Mouse (Mus musculus) heart, postnatal 25 days (tissue): ENCODE measurements around the gene Ablim2. TPM values are rescaled to one million over a fixed set of nuclear protein-coding genes. Genes with fewer than 3 reads are reported as not detected.

ENCODE experiments used
- DNase-seq: peaks from one replicate; pipeline ENCODE4 v3.0.0; 2022; ENCODE audit warnings: low spot score
- intact Hi-C: fragments of 180-260 bp; cut with DNase I; formaldehyde crosslinking; loops from one replicate; pipeline ENCODE4 v1.15.1; 2025
- total RNA-seq, 2 experiments: library from RNA; stranded (reverse); gene quantifications; 2 replicates each; pipeline ENCODE4 v1.2.3; 2021

Ablim2 gene
- total RNA-seq, 2 experiments from 2014 or later = 14.9 to 16.0 TPM

DNA sequence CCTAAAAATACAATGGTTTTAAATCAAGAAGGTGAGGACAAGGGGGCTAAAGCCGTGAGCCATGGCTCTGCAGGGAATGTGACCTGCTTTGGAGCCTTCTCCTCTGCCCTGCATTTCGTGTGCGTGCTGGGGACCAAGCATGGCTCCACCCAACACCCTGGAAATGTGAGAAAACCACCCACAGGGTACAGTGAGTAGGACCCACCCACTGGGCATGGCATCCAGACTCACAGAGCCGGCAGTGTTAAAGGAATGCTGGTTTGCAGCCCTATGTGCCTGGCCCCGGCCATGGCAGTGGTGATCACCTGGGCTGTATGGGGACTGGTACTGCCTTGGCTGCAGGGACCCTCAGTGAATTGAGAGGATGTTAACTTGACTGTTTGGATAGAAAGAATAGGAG, 41.4 kb downstream of the Ablim2 start:
- intact Hi-C loops = loop anchor here (5.0 kb wide), 1 partner anchor 58 kb away; no protein-coding TSS in a partner anchor
- no peak for DNase-seq

DNA sequence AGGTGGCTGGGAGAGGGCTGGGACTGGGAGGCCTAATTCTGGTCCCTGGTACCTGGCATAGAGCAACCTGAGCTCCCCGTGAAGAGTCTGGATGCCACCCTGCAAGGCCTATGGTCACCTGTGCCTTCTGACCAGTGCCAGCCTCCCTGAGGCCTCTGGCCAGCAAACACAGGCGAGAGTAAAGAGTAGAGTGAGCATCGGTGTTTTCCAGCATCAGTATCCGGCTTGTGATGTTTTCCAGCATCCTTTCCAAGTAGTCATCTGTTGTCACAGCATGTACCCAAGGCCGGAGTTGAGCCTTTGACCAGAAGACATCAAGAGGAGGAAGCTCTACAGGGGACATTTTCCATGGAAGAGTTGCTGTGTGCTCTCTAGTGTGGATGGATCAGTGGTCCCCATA, 45.7 kb downstream of the Ablim2 start:
- DNase-seq = no peak
- intact Hi-C loops = no loop called here

DNA sequence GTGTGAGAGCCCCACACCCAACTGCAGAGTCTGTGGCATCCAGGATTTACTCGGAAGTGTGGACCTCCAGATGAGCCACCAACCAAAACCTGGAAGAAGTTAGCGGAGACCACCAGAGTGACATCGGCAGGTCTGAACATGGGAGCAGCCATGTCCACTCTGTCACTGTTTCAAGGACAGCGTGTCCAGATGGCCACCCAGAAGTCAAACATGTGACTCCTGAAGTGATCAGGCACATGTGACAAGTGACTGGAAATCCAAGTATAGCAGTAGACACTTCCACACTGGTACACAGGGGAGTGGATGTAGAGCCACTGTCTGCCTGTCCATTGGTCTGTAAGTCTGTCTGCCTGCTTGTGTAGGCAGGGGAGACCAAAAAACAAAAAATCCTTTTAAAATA, 47.0 kb downstream of the Ablim2 start:
- intact Hi-C loops = no loop called here

DNA sequence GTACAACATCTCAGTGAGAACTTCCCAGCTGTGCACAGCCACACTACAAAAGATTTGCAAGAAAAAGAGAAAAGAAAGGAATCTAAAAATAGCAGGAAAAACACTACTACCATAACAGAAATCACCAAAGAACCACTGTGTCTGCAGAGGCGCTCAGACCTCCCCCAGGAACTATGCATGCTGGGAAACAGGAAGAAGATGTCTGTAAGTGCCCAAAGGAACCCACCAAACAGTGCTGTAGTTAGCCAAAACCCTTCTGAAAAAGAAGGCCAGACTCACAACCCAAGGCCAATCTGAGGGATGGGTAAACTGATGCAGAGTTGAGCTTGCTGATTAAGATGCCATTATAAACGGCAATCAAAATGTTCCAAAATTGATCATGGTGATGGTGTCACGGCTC, 47.5 kb downstream of the Ablim2 start:
- no peak for DNase-seq
- intact Hi-C loops = no loop called here

More for the DNA sequence above, 47.0 kb downstream of the Ablim2 start:
- no peak for DNase-seq

DNA sequence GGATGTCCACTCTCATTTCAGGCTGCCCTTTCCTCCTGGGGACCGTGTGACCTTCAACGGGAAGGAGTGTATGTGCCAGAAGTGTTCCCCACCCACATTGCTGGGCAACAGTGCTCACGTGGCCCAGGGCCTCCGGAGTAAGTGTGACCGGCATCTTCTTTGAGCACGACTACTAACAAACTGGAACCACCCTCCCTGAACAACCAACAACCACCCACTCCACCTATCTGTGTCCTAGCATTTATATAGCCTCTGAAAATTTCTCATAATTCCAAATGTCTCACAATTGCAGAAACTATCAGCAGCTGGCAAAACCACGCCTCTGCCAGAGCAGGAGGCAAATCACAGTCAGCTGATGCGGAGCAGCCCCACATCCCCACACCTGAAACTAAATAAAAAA, 49.3 kb downstream of the Ablim2 start:
- no peak for DNase-seq
- intact Hi-C loops = no loop called here

DNA sequence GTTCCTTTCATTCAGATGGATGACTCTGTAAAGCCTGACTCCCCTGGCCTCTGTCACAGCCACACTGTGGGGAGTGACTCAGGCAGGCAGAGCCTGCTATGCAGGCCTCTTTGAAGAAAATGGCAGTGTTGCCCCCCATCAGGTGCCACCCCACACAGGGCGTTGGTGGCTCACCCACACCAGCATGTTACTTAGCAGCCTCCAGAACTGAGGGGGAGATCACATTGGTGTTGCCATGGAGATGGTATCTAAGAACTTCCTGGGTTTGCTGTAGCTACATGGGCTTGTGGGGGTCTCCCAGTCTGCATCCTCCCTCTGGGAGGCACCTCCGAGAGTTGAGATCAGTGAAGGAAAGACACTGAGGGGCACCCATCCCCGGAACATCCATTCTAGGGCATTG, 52.8 kb downstream of the Ablim2 start:
- intact Hi-C loops = loop anchor here (5.0 kb wide), 1 partner anchor 47 kb away; no protein-coding TSS in a partner anchor
- no peak for DNase-seq

DNA sequence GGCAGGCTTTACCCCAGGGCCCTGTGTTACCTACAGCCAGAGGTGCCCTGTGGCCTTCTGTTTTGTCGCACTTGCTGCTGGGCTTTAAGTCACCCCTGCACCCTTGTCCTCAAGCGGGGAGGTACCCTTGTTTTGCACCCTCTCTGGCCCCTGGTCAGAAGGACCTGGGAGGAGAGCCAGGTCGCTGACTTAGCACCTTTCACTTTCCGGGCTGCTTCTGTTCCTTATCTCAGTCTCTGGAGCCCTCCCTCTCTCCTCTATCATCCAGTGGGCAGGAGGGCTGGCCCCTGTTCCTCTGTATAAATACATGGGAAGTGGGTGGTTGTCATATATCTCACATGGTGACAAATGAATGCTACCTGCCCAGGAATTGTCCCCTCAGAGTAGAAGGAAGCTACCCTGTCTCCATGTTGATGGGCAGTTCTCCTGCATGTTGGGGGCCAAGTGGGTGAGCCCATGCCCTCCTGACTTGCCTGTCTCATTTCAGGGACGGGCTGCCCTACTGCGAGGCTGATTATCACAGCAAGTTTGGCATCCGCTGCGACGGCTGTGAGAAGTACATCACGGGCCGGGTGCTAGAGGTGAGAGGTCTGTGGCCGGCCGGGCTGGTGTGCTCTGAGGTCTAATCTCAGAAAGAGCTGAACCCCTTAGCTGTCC, 54.1 kb downstream of the Ablim2 start:
- no peak for DNase-seq
- intact Hi-C loops = loop anchor here (5.0 kb wide), 1 partner anchor 46 kb away; no protein-coding TSS in a partner anchor

DNA sequence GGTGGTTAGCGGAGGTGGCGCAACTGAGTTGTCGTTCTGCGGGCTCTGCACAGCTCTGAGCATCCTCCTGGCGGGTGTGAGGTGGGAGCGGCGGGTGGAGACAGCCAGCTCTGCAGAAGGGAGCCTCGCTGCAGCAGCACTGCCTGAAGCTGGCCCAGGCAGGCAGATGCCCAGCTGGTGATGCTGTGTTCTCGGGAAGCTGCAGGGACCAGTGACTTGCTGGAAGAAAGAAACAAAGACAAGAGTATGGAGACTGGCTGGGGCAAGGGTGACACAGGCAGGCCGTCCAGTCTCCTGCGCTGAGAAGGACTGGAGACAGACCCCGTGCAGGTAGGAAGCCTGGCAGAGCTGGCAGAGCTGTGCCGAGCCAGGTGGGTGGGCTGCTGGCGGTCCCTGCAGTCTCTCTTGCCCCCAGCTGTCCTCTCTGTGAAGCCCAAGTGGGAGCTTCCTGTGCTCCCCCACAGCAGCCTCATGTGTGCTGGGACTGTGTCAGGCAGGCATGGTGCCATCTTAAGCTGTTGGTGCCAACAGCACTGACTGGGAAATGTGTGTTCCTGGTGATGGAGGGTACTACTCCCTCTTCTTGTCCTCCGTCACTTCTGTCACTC, 56.8 kb downstream of the Ablim2 start:
- intact Hi-C loops = loop anchor here (5.0 kb wide), 1 partner anchor 43 kb away; no protein-coding TSS in a partner anchor

DNA sequence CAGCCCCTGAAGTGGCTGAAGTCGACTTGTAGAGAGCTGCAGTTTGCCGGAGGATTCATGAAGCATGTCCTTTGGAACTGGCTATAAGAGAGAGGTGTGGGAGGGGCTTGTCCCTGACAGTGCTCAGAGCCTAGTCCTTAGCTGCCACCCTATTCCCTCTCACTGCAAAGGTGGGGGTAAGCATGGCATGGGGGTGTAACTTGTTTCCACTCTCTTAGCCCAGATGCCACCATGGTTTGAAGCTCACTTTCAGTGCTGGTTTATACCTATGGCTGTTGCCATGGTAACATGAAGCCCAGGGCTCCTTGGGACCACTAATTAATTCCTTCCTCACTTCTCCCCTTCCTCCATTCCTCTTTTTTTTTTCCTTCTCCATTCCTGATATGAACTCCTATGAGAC, 57.4 kb downstream of the Ablim2 start:
- DNase-seq = no peak
- intact Hi-C loops = no loop called here

More for the DNA sequence above, 56.8 kb downstream of the Ablim2 start:
- DNase-seq = no peak

DNA sequence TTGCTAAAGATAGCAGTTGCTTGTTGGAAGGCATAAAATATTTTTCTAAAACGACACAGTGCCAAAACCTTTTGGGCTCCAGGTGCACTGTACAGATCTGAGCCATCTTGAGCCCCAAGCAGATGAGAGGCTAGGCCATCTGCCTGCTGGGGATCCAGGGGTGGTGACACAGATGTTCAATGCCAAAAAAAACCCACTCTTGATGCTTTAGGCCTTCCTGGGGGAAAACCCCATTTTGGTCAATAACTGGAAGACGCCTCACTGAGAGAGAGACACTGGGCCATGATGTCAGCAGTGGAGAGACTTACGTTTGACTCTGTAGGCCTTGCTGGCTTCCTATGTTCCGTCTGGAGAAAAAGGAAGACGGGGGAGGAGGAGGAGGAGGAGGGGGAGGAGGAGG, 59.6 kb downstream of the Ablim2 start:
- no peak for DNase-seq
- intact Hi-C loops = no loop called here

DNA sequence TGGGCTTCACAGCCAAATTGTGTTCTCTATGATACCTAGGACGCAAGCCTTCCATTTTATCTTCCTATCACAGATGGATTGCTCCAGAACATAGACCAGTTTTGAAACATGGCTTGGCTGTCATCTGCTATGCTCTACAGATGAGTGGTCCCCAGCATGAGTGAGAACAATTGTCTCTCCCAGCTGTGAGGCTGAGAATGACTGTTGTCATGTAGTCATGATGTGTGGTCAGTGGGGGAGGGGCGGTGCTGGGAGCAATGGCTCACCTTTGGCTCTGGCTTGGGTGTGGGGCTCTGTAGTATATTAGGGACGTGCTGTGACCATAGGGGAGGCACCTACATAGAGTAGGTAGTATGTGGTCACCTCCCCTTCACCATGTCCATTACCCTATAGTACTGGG, 60.2 kb downstream of the Ablim2 start:
- intact Hi-C loops = no loop called here
- no peak for DNase-seq

DNA sequence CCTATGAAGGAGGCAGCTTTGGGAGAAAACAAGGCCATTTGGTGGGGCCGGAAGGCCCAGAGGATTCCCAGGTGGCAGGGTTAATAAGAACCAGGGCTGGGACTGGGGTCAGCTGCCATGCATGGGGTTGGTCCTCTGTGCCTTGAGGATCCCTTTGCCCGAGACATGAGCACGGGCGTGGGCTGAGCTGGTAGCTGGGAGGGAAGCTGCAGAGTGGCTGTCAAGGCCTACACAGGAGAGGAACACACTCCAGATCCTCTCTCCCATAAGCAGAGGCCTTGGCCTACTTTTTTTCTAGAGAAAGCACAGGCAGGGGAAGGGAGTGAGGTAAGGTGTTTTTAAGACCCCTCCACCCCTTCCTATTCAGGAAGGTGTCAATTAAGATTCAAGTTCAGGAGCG, 65.0 kb downstream of the Ablim2 start:
- intact Hi-C loops = no loop called here
- DNase-seq = no peak

DNA sequence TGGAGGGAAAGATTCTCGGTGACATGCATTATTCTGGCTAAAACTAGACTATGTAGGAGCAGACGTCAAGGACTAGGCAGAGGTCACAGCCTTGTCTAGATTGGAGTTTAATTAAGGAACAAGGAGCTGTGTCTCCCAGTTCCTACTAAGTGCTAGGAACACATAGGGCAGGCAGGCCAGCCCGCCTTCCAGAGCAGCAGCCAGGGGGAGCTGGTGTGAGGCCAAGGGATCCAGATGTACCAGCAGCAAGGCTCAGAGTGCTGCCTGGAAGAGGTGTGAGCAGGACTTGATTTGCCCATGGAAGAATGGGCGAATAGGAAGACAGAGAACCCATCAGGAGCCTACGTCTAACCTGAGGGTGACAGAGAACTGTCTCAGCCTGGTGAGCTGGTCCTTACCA, 68.8 kb downstream of the Ablim2 start:
- intact Hi-C loops = no loop called here
- no peak for DNase-seq

DNA sequence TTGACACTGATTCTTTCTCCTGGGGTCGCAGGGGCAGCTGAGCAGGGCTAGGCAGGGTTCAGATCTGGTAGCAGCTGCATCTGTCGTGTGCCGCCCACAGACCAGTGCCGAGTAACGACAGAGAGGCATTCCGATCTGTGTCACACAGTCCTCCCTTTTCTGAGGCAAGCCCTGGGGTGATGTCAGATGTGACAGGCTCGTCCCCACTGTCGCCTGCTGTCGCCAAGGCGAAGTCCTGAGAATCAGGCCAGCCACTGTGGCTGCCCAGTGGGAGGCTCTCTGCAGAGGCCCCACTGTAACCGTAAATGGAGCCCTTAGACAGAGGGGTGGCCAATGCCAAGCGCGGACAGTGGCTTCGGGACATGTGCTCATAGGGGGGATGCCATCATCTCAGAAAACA, 69.4 kb downstream of the Ablim2 start:
- intact Hi-C loops = no loop called here

DNA sequence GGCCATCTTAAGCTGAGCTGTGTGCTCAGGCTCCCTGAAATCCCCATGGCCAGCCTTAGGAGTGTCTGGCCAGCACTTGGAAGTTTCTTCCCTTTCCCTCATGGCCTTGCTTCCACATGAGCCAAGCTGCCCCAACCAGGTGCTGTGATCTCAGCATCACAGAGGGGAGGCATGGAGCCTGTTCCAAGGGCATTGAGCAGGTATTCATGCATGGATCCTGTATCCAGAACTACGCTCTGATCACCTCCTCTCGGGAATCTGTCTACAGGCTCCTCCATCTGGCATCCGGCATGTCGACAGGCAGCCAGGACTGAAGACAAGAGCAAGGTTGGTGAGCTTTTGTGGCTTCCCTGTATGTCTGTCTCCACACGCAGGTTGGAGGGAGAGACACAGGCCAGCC, 70.2 kb downstream of the Ablim2 start:
- intact Hi-C loops = no loop called here
- DNase-seq = no peak

More for the DNA sequence above, 69.4 kb downstream of the Ablim2 start:
- DNase-seq = no peak

DNA sequence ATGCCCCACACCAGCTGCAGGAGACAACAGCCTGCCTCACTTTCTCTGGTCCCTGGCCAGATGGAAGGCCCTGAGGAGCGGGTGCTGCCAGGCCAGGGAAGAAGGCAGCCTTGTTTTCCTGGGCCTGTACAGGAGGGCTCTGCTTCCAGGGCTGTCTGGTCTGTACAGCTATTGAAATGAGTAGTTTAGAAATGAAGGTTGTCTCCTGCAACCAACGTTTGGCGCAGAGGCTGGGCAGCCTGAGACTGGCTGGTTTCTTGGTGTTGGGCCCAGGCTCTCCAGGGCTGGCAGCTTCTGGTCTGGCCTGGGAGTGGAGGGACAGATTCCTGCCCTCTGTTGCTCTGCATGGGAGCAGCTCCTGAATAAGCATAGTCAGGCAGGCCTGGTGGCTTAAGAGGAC, 72.4 kb downstream of the Ablim2 start:
- no peak for DNase-seq
- intact Hi-C loops = no loop called here

DNA sequence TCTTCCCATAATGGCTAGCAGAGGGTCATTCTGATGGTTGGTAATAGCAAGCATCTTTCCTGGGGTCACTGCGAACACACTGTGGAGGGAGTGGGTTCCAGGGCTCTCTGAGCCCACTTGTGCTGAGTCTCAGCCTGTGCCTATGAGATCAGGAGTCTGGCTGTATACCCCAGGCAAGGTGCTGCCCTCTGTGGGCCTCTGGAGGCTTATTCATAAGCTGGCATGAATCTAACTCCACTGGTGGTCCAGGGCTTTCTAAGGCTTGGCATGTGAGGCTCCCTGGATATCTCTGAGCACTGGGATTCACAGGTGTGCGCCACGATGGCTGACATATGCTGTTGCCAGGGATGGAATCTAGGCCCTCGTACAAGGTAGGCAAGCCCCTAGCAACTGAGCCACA, 76.2 kb downstream of the Ablim2 start:
- no peak for DNase-seq
- intact Hi-C loops = no loop called here

DNA sequence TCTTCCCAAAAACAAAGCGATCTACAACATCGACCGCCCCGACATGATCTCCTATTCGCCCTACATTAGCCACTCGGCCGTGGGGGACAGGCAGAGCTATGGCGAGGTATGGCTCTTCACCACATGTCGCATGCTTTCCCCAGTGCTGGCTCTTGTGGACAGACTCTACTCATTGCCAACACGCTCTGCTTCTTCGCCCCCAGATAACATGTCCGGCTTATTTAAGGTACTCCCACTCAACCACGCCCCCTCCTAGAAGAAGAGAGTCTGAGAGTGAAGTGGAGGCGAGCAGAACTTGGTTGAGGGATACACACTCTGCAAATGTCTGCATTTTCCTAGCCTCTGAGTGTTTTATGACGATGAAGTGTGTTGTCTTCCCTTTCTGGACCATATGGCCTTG, 79.3 kb downstream of the Ablim2 start:
- no peak for DNase-seq
- intact Hi-C loops = no loop called here

DNA sequence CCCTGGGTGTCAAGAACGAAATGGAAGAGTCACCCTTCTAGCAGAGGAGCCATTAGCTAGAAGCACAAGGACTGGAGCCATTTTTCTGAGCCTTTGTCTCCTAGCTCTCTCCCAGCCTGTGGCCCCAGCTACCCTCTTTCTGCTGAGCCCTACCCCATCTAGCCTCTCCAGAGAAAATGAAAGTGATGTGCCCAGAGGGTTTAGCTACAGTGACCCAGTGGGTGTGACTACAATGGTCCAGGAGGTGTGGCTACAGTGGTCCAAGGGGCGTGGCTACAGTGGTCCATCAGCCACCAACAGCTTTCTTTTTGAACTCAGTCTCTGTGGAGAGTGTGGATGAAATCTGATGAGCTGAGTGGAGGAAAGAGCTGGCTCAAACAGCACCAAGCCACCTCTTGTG, 81.6 kb downstream of the Ablim2 start:
- no peak for DNase-seq
- intact Hi-C loops = no loop called here

DNA sequence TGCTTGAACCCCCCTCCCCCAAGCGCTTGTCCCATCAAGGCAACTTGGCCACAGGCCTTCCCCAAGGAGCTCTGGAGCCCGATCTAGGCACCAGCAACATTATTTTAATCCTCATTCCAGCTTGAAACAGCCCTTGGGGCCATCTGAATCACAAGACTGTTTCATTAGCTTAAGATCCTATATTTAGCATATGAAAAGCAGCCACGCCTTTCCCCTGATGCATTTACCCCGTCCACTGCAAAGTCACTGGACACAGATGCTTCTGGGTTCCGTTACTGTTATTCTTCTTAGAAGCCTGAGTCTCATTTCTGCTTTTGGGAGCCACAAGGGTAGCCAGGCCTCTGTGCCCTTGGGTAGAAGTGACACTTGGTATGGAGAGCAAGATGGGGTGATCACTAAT, 93.8 kb downstream of the Ablim2 start:
- DNase-seq = no peak
- intact Hi-C loops = no loop called here

DNA sequence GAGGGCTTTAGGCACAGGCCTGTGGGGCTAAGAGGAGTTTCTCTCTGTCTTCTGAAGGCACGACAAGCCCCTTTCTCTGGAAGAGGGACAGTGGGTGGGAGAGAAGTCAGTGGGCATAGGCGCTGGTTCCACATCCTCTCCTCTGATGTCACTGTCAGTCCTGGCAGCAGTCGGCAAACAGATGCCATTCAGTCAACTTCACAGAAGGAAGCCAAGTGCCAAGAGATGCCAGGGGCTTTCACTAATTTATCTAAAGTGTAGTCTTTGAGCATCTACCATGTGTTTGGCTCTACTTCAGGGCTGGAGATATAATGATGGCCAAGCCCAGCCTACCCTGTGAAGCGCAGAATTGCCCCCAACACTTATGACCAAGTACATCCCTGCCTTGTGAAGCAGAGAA, 95.8 kb downstream of the Ablim2 start:
- no peak for DNase-seq
- intact Hi-C loops = no loop called here

DNA sequence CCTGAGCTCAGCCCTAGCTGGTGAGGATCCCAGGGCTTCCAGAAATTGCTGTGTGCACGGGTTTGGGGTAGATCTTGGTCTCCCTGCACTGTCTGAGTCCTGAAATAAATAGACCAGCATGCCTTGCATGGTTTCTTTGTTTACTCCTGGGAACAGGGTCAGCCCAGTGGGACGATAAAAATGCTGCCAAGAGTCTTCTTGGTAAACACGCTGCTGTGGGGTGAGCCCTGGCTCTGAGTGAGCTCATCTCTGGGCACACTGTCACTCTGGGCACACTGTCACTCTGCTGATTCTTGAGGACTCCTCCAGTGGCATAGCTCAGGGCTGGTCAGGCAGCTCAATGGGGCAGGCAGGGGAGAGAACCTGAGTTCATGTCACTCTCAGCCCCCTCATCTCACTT, 98.6 kb downstream of the Ablim2 start:
- DNase-seq = no peak
- intact Hi-C loops = loop anchor here (2.0 to 5.0 kb wide), 3 partner anchors 44 to 109 kb away; no protein-coding TSS in a partner anchor
